Comparison of ENCODE assay signal across 19 mouse cellular contexts in the genomic region with DNA sequence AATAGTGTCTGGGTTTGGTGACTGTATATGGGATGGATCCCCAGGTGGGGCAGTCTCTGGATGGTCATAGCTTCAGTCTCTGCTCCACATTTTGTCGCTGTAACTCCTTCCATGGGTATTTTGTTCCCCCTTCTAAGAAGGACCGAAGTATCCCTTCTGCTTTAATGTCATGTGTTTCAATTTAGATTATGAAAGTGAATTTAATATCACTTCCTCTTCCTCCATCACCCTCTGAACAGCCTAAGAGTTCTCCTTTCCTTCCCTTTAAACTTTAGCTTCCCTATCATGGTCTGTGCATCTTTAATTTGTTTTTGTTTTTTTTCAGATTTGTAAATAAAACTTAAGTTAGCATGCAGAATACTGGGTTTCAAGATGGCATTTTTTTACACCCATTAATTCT.
"Had no signal": no experiment of that assay in that cellular context is flagged by ENCODE, and none has a peak within 500 bp of the region (broad histone marks: within the 10 kb centered on the region; RNA-seq: fewer than 3 reads in every experiment).

No protein-coding gene starts in this region.

- H3K4me3 ChIP-seq: liver, embryonic 13.5 days; liver, embryonic 15.5 days; lung, embryonic 15.5 days; midbrain, embryonic 13.5 days; midbrain, embryonic 15.5 days; neural tube, embryonic 12.5 days; stomach, embryonic 15.5 days had no signal

- H3K36me3 ChIP-seq: liver, embryonic 13.5 days; liver, embryonic 15.5 days; lung, embryonic 15.5 days; midbrain, embryonic 13.5 days; midbrain, embryonic 15.5 days; neural tube, embryonic 12.5 days; stomach, embryonic 15.5 days had no signal

- DNase-seq: liver, embryonic 13.5 days; liver, postnatal 0 days; lung, adult 2 months; lung, postnatal 14 days; lung, postnatal 36 days; right cerebral cortex, postnatal 14 days; thymus, adult 2 months; thymus, postnatal 14 days; thymus, postnatal 36 days had no signal

- H3K27ac ChIP-seq: liver, embryonic 13.5 days; liver, embryonic 15.5 days; lung, embryonic 15.5 days; macrophage; midbrain, embryonic 13.5 days; midbrain, embryonic 15.5 days; neural tube, embryonic 12.5 days; stomach, embryonic 15.5 days; stomach, postnatal 0 days had no signal

- ATAC-seq: liver, postnatal 0 days; lung, postnatal 0 days; midbrain, embryonic 13.5 days; midbrain, embryonic 15.5 days had no signal

- H3K27me3 ChIP-seq: liver, embryonic 13.5 days; liver, embryonic 15.5 days; lung, embryonic 15.5 days; megakaryocyte, embryonic 14.5 days; midbrain, embryonic 13.5 days; midbrain, embryonic 15.5 days; neural tube, embryonic 12.5 days; stomach, embryonic 15.5 days had no signal

- H3K4me1 ChIP-seq: liver, embryonic 13.5 days; liver, embryonic 15.5 days; lung, embryonic 15.5 days; megakaryocyte, embryonic 14.5 days; stomach, embryonic 15.5 days had no signal
